Mouse (Mus musculus) spleen, adult 2 months (tissue): ENCODE measurements around the gene Hecw1.

Experiments
- CTCF ChIP-seq: fragments of 200-500 bp; IDR thresholded peaks from 2 replicates; pipeline ENCODE4 v1.5.1; 2011; ENCODE audit warnings: mild to moderate bottlenecking, inconsistent platforms; ENCODE audit not compliant: insufficient read depth, insufficient read length, insufficient replicate concordance; ENCODE audit errors: extremely low read depth
- POLR2A ChIP-seq: fragments of 200-500 bp; IDR thresholded peaks from 2 replicates; pipeline ENCODE4 v1.6.1; 2011; ENCODE audit warnings: low read depth, low read length, inconsistent platforms

- no peak for TF ChIP-seq POLR2A
- TF ChIP-seq CTCF = no peak
Measured at GRCm38 (mm10) chr13:14552628-14553027, 29.6 kb upstream of the Hecw1 start.
